Mouse (Mus musculus): ENCODE results near the gene Dync1i1. TPM values are rescaled to one million over a fixed set of nuclear protein-coding genes. Genes with fewer than 3 reads are reported as not detected.

Gene Dync1i1
- total and polyA plus RNA-seq, 3 experiments = not detected

GRCm38 (mm10) chr6:5871060-5871459 is 145.6 kb downstream of the Dync1i1 start:
- Histone ChIP-seq H3K27me3 (ENCODE audit: control insufficient read depth in 1 of 2, insufficient read depth in 2 of 2, low read length in 2 of 2) (no peaks in the 10 kb centered on the region), H3K36me3 (ENCODE audit: control insufficient read depth in 1 of 2, insufficient read depth in 2 of 2, low read length in 2 of 2) (no peaks in the 10 kb centered on the region), H3K9ac (ENCODE audit: control insufficient read depth, low read depth, low read length, poor library complexity, severe bottlenecking) (no peak overlapping the region), H3K79me2 (ENCODE audit: control insufficient read depth, insufficient read depth, low read length, poor library complexity) (no peaks in the 10 kb centered on the region), H3K9me3 (replicated peaks; ENCODE audit: insufficient read depth, low read length) (no peaks in the 10 kb centered on the region), H3K4me1 (ENCODE audit: control insufficient read depth in 1 of 2, insufficient read depth in 2 of 2, low read length in 2 of 2) (no peaks in the 10 kb centered on the region), H3K27ac (ENCODE audit: control insufficient read depth, low read depth, low read length) (no peak overlapping the region), H3K4me3 (ENCODE audit: control insufficient read depth in 1 of 2, insufficient read depth in 1 of 2, low read depth in 2 of 2, low read length in 2 of 2) (no peak overlapping the region)
- TF ChIP-seq TBP (IDR thresholded peaks at IDR 0.05; ENCODE audit: low read depth, low read length) = no peak
- no peak for TF ChIP-seq GABPA (IDR thresholded peaks at IDR 0.05; ENCODE audit: low read depth, low read length)
- no peak for TF ChIP-seq ZMIZ1 (IDR thresholded peaks at IDR 0.05; ENCODE audit: low read depth, low read length)
- no peak for TF ChIP-seq TCF12 (IDR thresholded peaks at IDR 0.05; ENCODE audit: low read depth, low read length)
- no peak for TF ChIP-seq ZNF384 (IDR thresholded peaks at IDR 0.05; ENCODE audit: low read depth, low read length)
- TF ChIP-seq EP300 (IDR thresholded peaks at IDR 0.05; ENCODE audit: low read depth in 1 of 2, low read length in 2 of 2) = no peak
- TF ChIP-seq CHD2 (IDR thresholded peaks at IDR 0.05; ENCODE audit: low read length) = no peak
- TF ChIP-seq POLR2AphosphoS2 (IDR thresholded peaks at IDR 0.05; ENCODE audit: low read length) = no peak
- TF ChIP-seq CHD1 (IDR thresholded peaks at IDR 0.05; ENCODE audit: low read depth, low read length) = no peak
- no peak for TF ChIP-seq USF1 (IDR thresholded peaks at IDR 0.05; ENCODE audit: low read depth, low read length)
- no peak for TF ChIP-seq TAL1 (IDR thresholded peaks at IDR 0.05; ENCODE audit: low read length)
- TF ChIP-seq HCFC1 (IDR thresholded peaks at IDR 0.05; ENCODE audit: low read depth, low read length) = no peak
- no peak for TF ChIP-seq ETS1 (IDR thresholded peaks at IDR 0.05; ENCODE audit: low read depth, low read length)
- no peak for TF ChIP-seq RAD21 (IDR thresholded peaks at IDR 0.05; ENCODE audit: low read depth, low read length)
- TF ChIP-seq JUND (IDR thresholded peaks at IDR 0.05; ENCODE audit: low read depth, low read length) = no peak
- TF ChIP-seq MEF2A (IDR thresholded peaks at IDR 0.05; ENCODE audit: extremely low read depth, insufficient replicate concordance, low read depth, low read length, poor library complexity, severe bottlenecking) = no peak
- TF ChIP-seq GATA1 (IDR thresholded peaks at IDR 0.05; ENCODE audit: low read depth, low read length) = no peak
- no peak for TF ChIP-seq POLR2AphosphoS5 (IDR thresholded peaks at IDR 0.05; ENCODE audit: borderline replicate concordance, low read depth, low read length)
- TF ChIP-seq POLR2A (IDR thresholded peaks at IDR 0.05; ENCODE audit: control insufficient read depth in 1 of 2, insufficient read depth in 1 of 2, low read depth in 1 of 2, low read length in 2 of 2, poor library complexity in 1 of 2) = no peak
- TF ChIP-seq MAFK (IDR thresholded peaks at IDR 0.05; ENCODE audit: borderline replicate concordance, low read depth, low read length) = no peak
- DNase-seq (ENCODE audit: low read depth, low spot score) = no peak

DNA sequence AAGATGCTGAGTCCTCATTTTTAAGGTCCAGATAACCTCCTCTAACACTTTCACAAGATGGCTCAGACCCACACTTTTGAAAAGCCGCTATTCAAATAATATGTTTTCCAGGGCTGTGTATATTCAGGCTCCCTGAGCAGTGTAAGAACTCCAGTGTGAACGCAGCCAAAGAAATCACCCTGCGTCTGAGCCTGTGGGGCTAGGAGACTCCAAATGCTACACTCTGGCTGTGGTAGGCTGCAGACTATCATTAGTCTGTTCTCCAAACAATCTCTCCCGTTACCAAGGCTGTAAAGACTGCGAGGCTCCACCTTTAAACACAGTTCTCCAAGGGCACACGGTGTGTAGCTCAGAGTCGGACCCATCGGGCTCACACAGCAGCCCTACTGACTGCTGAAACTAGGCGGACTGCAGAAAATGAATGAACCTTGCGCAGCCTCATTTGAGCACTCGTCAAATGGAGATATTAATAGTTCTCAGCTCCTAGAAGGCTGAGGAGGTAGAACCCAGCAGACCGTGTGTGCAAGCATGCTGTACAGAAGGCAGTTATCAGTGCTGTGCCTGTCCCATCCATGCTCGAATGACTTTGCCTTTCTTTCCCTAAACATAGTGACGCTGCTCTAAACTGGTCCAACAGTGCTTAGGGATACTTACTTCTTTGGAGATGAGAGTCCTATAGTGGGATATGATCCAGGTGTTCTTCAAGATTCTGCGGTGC is 146.3 kb downstream of the Dync1i1 start:
- TF ChIP-seq ZKSCAN1 (IDR thresholded peaks at IDR 0.05; ENCODE audit: low read depth, low read length) = no peak
- no peak for TF ChIP-seq UBTF (IDR thresholded peaks at IDR 0.05; ENCODE audit: borderline replicate concordance, insufficient read depth, low read depth, low read length)
- no peak for TF ChIP-seq JUND (IDR thresholded peaks at IDR 0.05; ENCODE audit: low read depth, low read length)
- TF ChIP-seq MAX (IDR thresholded peaks at IDR 0.05; ENCODE audit: low read length) = no peak
- no peak for TF ChIP-seq POLR2AphosphoS5 (IDR thresholded peaks at IDR 0.05; ENCODE audit: borderline replicate concordance, low read depth, low read length)
- no peak for TF ChIP-seq MEF2A (IDR thresholded peaks at IDR 0.05; ENCODE audit: extremely low read depth, insufficient replicate concordance, low read depth, low read length, poor library complexity, severe bottlenecking)
- no peak for TF ChIP-seq ZNF384 (IDR thresholded peaks at IDR 0.05; ENCODE audit: low read depth, low read length)
- TF ChIP-seq GABPA (IDR thresholded peaks at IDR 0.05; ENCODE audit: low read depth, low read length) = no peak
- no peak for TF ChIP-seq MAFK (IDR thresholded peaks at IDR 0.05; ENCODE audit: borderline replicate concordance, low read depth, low read length)
- no peak for TF ChIP-seq ELF1 (IDR thresholded peaks at IDR 0.05; ENCODE audit: low read depth, low read length)
- no peak for TF ChIP-seq MYC (IDR thresholded peaks at IDR 0.05; ENCODE audit: low read depth, low read length)
- TF ChIP-seq TBP (IDR thresholded peaks at IDR 0.05; ENCODE audit: low read depth, low read length) = no peak
- TF ChIP-seq NRF1 (IDR thresholded peaks at IDR 0.05; ENCODE audit: insufficient read depth, low read depth, low read length, poor library complexity, severe bottlenecking) = no peak
- no peak for TF ChIP-seq ZMIZ1 (IDR thresholded peaks at IDR 0.05; ENCODE audit: low read depth, low read length)
- TF ChIP-seq EP300 (IDR thresholded peaks at IDR 0.05; ENCODE audit: low read depth in 1 of 2, low read length in 2 of 2) = no peak
- no peak for DNase-seq (ENCODE audit: low read depth, low spot score)

More for the DNA sequence above, 146.3 kb downstream of the Dync1i1 start:
- Histone ChIP-seq H3K27me3 (ENCODE audit: control insufficient read depth in 1 of 2, insufficient read depth in 2 of 2, low read length in 2 of 2) (no peaks in the 10 kb centered on the region), H3K4me1 (ENCODE audit: control insufficient read depth in 1 of 2, insufficient read depth in 2 of 2, low read length in 2 of 2) (no peaks in the 10 kb centered on the region), H3K4me3 (ENCODE audit: control insufficient read depth in 1 of 2, insufficient read depth in 1 of 2, low read depth in 2 of 2, low read length in 2 of 2) (no peak overlapping the region), H3K27ac (ENCODE audit: control insufficient read depth, low read depth, low read length) (no peak overlapping the region), H3K79me2 (ENCODE audit: control insufficient read depth, insufficient read depth, low read length, poor library complexity) (no peaks in the 10 kb centered on the region), H3K9ac (ENCODE audit: control insufficient read depth, low read depth, low read length, poor library complexity, severe bottlenecking) (no peak overlapping the region), H3K36me3 (ENCODE audit: control insufficient read depth in 1 of 2, insufficient read depth in 2 of 2, low read length in 2 of 2) (no peaks in the 10 kb centered on the region), H3K9me3 (replicated peaks; ENCODE audit: insufficient read depth, low read length) (no peaks in the 10 kb centered on the region)
